8 mouse cellular contexts compared by ENCODE assay signal in genomic region chr6:127153972-127154707, GRCm38 (mm10). TPM values are rescaled to one million over a fixed set of nuclear protein-coding genes. Genes with fewer than 3 reads are reported as not detected.
DNase-seq lines count a peak whose midpoint lies in the region; ATAC-seq and TF ChIP-seq lines count a peak whose summit lies in the region.

No protein-coding gene starts in this region.

- no peaks in the 10 kb centered on the region for H3K36me3 ChIP-seq in CH12.LX (replicated peaks in 1 of 2; ENCODE audit: control insufficient read depth in 1 of 2, insufficient read depth in 1 of 2, low read length in 1 of 2)
- no peaks in the 10 kb centered on the region for H3K36me3 ChIP-seq in forebrain, embryonic 14.5 days (ENCODE audit: control insufficient read depth, insufficient read depth, low read length)

- H3K4me2 ChIP-seq in CH12.LX (ENCODE audit: insufficient read depth, low read depth, poor library complexity, severe bottlenecking) = peak overlapping the region; percentile 97
- H3K4me2 ChIP-seq in forebrain, embryonic 14.5 days (ENCODE audit: low read length) = peak overlapping the region; percentile 76

- no peak overlapping the region for H3K27ac ChIP-seq in CH12.LX (ENCODE audit: insufficient read depth, low read depth)
- H3K27ac ChIP-seq in forebrain, embryonic 14.5 days (ENCODE audit: low read depth, low read length) = no peak overlapping the region

- no peaks in the 10 kb centered on the region for H3K9me3 ChIP-seq in CH12.LX (replicated peaks; ENCODE audit: low read length)
- H3K9me3 ChIP-seq in forebrain, embryonic 14.5 days (replicated peaks; ENCODE audit: control insufficient read depth, low read length) = no peaks in the 10 kb centered on the region

- in situ Hi-C loops in CH12.LX (cut with MboI; ENCODE audit: low pct_ligation_motif_present, low pct_unique_long_range_greater_than_20kb, low sequenced_read_pairs) = loop anchor here (5.0 kb wide), 1 partner anchor 88 kb away; no protein-coding TSS in a partner anchor

- DNase-seq in adrenal gland, adult 2 months = peak; percentile 43
- DNase-seq in adrenal gland, postnatal 4 days (ENCODE audit: low spot score in 2 of 2) = no peak
- DNase-seq in CH12.LX (ENCODE audit: extremely low read depth) = no peak
- DNase-seq in forebrain, embryonic 14.5 days (ENCODE audit: low spot score) = no peak
- DNase-seq in kidney, postnatal 14 days = peak; percentile 11
- DNase-seq in naive thymus-derived CD4-positive, alpha-beta T cell, adult 2 months (ENCODE audit: low read depth) = peak; percentile 63
- DNase-seq in cerebellum, adult 9-11 months = no peak
- DNase-seq in urinary bladder, postnatal 10 days (ENCODE audit: low spot score) = no peak

- WGBS in forebrain, embryonic 14.5 days = 2% methylated on average over 30 of the region's 30 CpGs

- H3K9ac ChIP-seq in CH12.LX (ENCODE audit: insufficient read depth, low read depth) = peak overlapping the region; percentile 42
- H3K9ac ChIP-seq in forebrain, embryonic 14.5 days (ENCODE audit: low read length) = no peak overlapping the region; the same call in 1 of the 2 replicates

- peak overlapping the region in 2 of 3 experiments; percentile 30 to 42 for H3K4me3 ChIP-seq in CH12.LX (replicated peaks in 1 of 3; ENCODE audit: low read depth in 2 of 3, low read length in 2 of 3, poor library complexity in 1 of 3)
- peak overlapping the region; percentile 34 for H3K4me3 ChIP-seq in forebrain, embryonic 14.5 days (ENCODE audit: low read depth, low read length)

- peaks cover 5 to 29% of the 10 kb centered on the region in 2 experiments for H3K4me1 ChIP-seq in CH12.LX (ENCODE audit: control insufficient read depth in 1 of 2, insufficient read depth in 2 of 2)
- peaks cover 24% of the 10 kb centered on the region for H3K4me1 ChIP-seq in forebrain, embryonic 14.5 days (ENCODE audit: control insufficient read depth, insufficient read depth, low read length)

- dilution Hi-C loops in CH12.LX (cut with MboI; ENCODE audit: extremely low pct_ligation_motif_present, extremely low pct_unique_long_range_greater_than_20kb, low sequenced_read_pairs) = no loop called here

- H3K27me3 ChIP-seq in CH12.LX (replicated peaks) = peaks cover 32% of the 10 kb centered on the region
- H3K27me3 ChIP-seq in forebrain, embryonic 14.5 days (replicated peaks; ENCODE audit: control insufficient read depth, insufficient read depth, low read length) = peaks cover 37% of the 10 kb centered on the region

- no peak for TF ChIP-seq CTCF in CH12.LX (conservative IDR thresholded peaks at IDR 0.05 in 1 of 2, IDR thresholded peaks at IDR 0.05 in 1 of 2; ENCODE audit: low read depth in 2 of 2, low read length in 2 of 2)

- TF ChIP-seq RAD21 in CH12.LX (IDR thresholded peaks at IDR 0.05; ENCODE audit: low read depth, low read length) = no peak

- TF ChIP-seq EP300 in CH12.LX (IDR thresholded peaks at IDR 0.05; ENCODE audit: low read length) = no peak

- ATAC-seq in forebrain, embryonic 14.5 days = no peak

- TF ChIP-seq POLR2A in CH12.LX (IDR thresholded peaks at IDR 0.05; ENCODE audit: low read depth, low read length) = no peak

- peaks cover 15% of the 10 kb centered on the region for H3K79me2 ChIP-seq in CH12.LX (replicated peaks; ENCODE audit: control insufficient read depth, extremely low read depth, insufficient read depth, poor library complexity, severe bottlenecking)

TF ChIP-seq in CH12.LX, 34 proteins besides CTCF, POLR2A, EP300 and RAD21:
- TF ChIP-seq MXI1 (IDR thresholded peaks at IDR 0.05; ENCODE audit: low read depth, low read length) (no peak), IRF4 (IDR thresholded peaks at IDR 0.05; ENCODE audit: low read depth, low read length) (peak; percentile 12; the same call in 1 of the 2 replicates), USF2 (conservative IDR thresholded peaks at IDR 0.05; ENCODE audit: low read depth, low read length) (no peak), MAZ (IDR thresholded peaks at IDR 0.05; ENCODE audit: low read depth, low read length) (no peak), MYC (IDR thresholded peaks at IDR 0.05; ENCODE audit: low read depth, low read length) (no peak)

RNA-seq across cellular contexts. Expression of gene Ccnd2, which starts 2.1 kb away (rescaled TPM):
- 100 to 1,000 TPM; 481 to 519 TPM for total RNA-seq in adrenal gland, adult 2 months (2021)
- 76.2 and 127 TPM in 2 replicates for polyA plus RNA-seq in adrenal gland, adult 2 months (2012; rRNA removed)
- total RNA-seq in adrenal gland, postnatal 4 days (2021) = 100 to 1,000 TPM; 267 to 278 TPM
- total RNA-seq in CH12.LX (2012; rRNA removed) = 99.4 and 146 TPM in 2 replicates
- total RNA-seq in CH12.LX (2014; rRNA removed) = 33.5 and 42.4 TPM in 2 replicates
- polyA plus RNA-seq in CH12.LX (2012; ENCODE audit: insufficient read length, low read depth) = 255 and 299 TPM in 2 replicates
- 1,278 and 1,343 TPM in 2 replicates for polyA plus RNA-seq in forebrain, embryonic 14.5 days (2014; fragmentation: Nextera tagmentation; extraction: Ambion mirVana)

RNA-seq across cellular contexts. Expression of gene Tigar, which starts 44.8 kb away (rescaled TPM):
- 10 to 100 TPM; 13.2 to 21.9 TPM for total RNA-seq in adrenal gland, adult 2 months (2021)
- 2.2 and 3.0 TPM in 2 replicates for polyA plus RNA-seq in adrenal gland, adult 2 months (2012; rRNA removed)
- 10 to 100 TPM; 13.5 to 13.7 TPM for total RNA-seq in adrenal gland, postnatal 4 days (2021)
- 8.9 and 12.4 TPM in 2 replicates for total RNA-seq in CH12.LX (2012; rRNA removed)
- 11.5 and 11.8 TPM in 2 replicates for total RNA-seq in CH12.LX (2014; rRNA removed)
- polyA plus RNA-seq in CH12.LX (2012; ENCODE audit: insufficient read length, low read depth) = 18.6 and 20.8 TPM in 2 replicates
- polyA plus RNA-seq in forebrain, embryonic 14.5 days (2014; fragmentation: Nextera tagmentation; extraction: Ambion mirVana) = 7.4 and 8.1 TPM in 2 replicates

Comparison
In these comparisons a context has a peak if more than half of its experiments do, and no peak if none do; other contexts are left out.
1. DNase-seq: peak in adrenal gland, adult 2 months (single experiment), kidney, postnatal 14 days (single experiment) and naive thymus-derived CD4-positive, alpha-beta T cell, adult 2 months (single experiment); none in adrenal gland, postnatal 4 days (0 of 2), CH12.LX (single experiment), forebrain, embryonic 14.5 days (single experiment), cerebellum, adult 9-11 months (single experiment) and urinary bladder, postnatal 10 days (single experiment).